Mouse (Mus musculus): ENCODE results near the gene Hoxa9. TPM values are rescaled to one million over a fixed set of nuclear protein-coding genes. Genes with fewer than 3 reads are reported as not detected.
A peak's percentile ranks its signal among the peaks of the same experiment; 100 is the strongest.

The Hoxa9 gene
- polyA plus RNA-seq, 1 experiment = 0.52 TPM

DNA sequence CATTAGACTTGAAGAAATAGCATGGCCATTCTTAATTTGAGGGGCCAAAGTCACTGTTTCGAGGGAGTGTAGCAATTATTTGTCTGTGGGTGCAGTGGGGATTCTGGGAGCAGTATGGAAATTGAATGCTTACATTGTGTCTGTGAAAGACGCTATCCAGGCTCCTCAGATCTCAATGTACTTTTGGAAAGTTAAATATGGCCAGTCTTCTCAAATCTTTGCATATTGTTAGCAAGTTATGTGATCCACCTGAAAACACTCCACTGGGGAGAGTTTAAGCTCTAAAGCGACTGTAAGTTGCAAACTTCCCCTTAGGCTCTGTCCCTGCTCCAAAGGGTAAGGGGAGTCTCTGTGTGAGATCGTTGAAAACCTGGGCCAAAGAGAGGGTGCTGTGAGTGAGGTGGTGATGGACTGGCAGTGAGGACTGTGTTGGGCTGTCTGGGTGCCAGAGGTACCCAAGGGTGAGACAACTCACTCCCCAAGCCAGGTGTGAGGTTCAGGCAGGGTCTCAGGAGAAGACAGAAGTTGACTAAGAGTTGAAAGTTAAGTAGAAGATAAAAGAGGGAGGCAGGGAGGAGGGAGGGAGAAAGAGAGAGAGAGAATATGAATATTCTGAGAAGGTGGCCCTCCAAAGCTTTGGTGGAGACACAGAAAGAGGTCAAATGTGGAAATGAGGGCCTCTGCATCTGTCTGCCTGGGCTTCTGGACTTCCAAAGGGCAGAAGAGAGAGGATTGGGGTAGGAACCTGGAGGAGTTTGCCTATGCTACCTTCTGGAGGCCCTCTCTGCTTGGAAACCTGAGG is 23.8 kb downstream of the Hoxa9 start:
- TF ChIP-seq CTCF (IDR thresholded peaks at IDR 0.05; ENCODE audit: control insufficient read depth, insufficient read depth, insufficient replicate concordance, low read depth, low read length) (no peak), POLR2A (IDR thresholded peaks at IDR 0.05; ENCODE audit: control insufficient read depth, low read depth, low read length) (no peak)
- peaks cover 18% of the 10 kb centered on the region for H3K27me3 ChIP-seq (ENCODE audit: control insufficient read depth, insufficient read depth, low read length)
- peaks cover 26% of the 10 kb centered on the region for H3K4me1 ChIP-seq (ENCODE audit: control insufficient read depth, insufficient read depth, low read length)
- H3K4me3 ChIP-seq (ENCODE audit: control insufficient read depth, low read depth, low read length) = no peak overlapping the region
- H3K36me3 ChIP-seq (ENCODE audit: control insufficient read depth, insufficient read depth, low read length) = no peaks in the 10 kb centered on the region
- no peak overlapping the region for H3K27ac ChIP-seq (ENCODE audit: control insufficient read depth, insufficient read depth, low read depth, low read length)

DNA sequence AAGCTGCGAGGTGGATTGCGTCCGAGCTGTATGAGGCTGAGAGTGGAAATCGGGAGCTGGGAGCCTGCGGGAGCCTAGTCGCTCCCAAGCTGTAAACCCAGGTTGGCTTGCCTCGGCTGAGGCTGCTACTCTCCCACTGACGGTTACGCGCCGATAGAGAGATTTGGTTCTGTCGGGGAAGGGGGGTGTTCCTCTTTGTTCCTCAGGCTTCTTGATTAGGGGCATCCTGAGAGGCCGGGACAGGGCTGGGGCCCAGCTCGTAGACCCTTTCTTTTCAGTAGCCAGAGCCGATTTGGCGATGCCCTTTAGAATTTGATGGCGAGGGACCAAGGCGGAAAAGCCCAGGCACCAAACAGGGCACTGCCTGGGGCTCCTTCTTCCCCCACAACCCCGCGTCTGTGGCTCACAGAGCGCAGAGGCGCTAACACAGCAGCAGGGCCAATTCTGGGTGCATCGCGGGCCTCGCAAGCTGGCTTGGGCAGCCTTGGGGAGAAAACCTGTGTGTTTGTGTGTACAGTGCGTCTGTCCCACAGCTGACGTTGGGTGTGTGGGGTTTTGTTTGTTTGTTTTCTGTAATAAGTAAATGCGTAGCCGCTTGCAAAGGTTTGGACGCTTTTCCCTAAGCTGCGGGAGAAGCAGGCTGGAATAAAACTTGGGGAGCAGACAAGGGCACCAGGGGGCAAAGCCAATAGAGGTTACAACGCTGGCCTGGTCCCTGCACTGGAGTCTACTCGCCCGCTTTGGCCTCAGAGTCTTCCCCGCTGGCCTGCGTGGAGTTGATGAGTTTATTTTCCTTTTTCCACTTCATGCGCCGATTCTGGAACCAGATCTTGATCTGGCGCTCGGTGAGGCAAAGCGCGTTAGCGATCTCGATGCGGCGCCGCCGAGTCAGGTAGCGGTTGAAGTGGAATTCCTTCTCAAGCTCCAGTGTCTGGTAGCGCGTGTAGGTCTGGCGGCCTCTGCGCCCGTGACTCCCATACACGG is 25.0 kb downstream of the Hoxa9 start:
- peaks cover 16% of the 10 kb centered on the region for H3K27me3 ChIP-seq (ENCODE audit: control insufficient read depth, insufficient read depth, low read length)
- no peaks in the 10 kb centered on the region for H3K36me3 ChIP-seq (ENCODE audit: control insufficient read depth, insufficient read depth, low read length)
- no peak overlapping the region for H3K4me3 ChIP-seq (ENCODE audit: control insufficient read depth, low read depth, low read length)
- TF ChIP-seq POLR2A (IDR thresholded peaks at IDR 0.05; ENCODE audit: control insufficient read depth, low read depth, low read length) (no peak), CTCF (IDR thresholded peaks at IDR 0.05; ENCODE audit: control insufficient read depth, insufficient read depth, insufficient replicate concordance, low read depth, low read length) (no peak)
- H3K4me1 ChIP-seq (ENCODE audit: control insufficient read depth, insufficient read depth, low read length) = peaks cover 26% of the 10 kb centered on the region
- no peak overlapping the region for H3K27ac ChIP-seq (ENCODE audit: control insufficient read depth, insufficient read depth, low read depth, low read length)

DNA sequence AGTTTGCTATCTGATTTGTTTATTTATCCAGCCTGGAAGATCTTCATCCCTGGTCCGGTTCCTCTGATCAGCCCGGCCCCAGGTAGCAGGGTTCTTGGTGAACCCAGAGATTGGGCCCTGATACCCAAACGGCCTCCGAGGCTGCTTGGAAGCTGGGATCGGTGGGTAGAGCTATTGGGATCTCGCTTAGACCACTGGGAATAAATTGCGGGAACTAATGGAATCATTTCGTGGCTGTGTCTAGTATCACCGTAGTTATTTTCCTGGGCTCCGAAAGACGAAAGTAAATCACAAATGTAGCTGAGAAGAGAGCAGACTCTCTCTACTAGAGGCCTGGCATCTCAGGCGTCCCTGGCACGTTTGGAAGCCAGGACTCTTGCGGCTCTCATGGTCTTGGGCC is 25.7 kb downstream of the Hoxa9 start:
- peaks cover 16% of the 10 kb centered on the region for H3K27me3 ChIP-seq (ENCODE audit: control insufficient read depth, insufficient read depth, low read length)
- no peak overlapping the region for H3K4me3 ChIP-seq (ENCODE audit: control insufficient read depth, low read depth, low read length)
- H3K27ac ChIP-seq (ENCODE audit: control insufficient read depth, insufficient read depth, low read depth, low read length) = no peak overlapping the region
- peaks cover 26% of the 10 kb centered on the region for H3K4me1 ChIP-seq (ENCODE audit: control insufficient read depth, insufficient read depth, low read length)
- no peaks in the 10 kb centered on the region for H3K36me3 ChIP-seq (ENCODE audit: control insufficient read depth, insufficient read depth, low read length)
- TF ChIP-seq CTCF (IDR thresholded peaks at IDR 0.05; ENCODE audit: control insufficient read depth, insufficient read depth, insufficient replicate concordance, low read depth, low read length) (no peak), POLR2A (IDR thresholded peaks at IDR 0.05; ENCODE audit: control insufficient read depth, low read depth, low read length) (no peak)

DNA sequence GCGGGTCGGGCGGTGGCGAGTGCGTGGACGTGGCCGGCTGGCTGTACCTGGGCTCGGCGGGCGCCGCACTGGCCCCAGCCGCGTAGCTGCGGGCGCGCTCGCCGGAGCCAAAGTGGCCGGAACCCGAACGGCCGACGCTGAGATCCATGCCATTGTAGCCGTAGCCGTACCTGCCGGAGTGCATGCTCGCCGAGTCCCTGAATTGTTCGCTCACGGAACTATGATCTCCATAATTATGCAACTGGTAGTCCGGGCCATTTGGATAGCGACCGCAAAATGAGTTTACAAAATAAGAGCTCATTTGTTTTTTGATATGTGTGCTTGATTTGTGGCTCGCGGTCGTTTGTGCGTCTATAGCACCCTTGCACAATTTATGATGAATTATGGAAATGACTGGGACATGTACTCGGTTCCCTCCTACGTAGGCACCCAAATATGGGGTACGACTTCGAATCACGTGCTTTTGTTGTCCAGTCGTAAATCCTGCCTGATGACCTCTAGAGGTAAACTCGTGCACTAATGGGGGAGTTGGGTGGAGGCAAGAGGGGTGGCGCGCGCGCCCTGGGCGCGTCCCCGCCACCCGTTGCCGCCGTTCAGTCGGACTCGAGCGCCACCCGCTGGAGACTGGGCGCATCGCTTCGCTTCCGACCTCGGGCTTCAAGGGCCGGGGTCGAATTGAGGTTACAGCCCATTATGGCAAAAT is 26.7 kb downstream of the Hoxa9 start, which contains the start of gene Hoxa5:
Gene Hoxa5, minus strand, starts transcription at position 538 of the 703 bp plus-strand sequence.
- no peaks in the 10 kb centered on the region for H3K36me3 ChIP-seq (ENCODE audit: control insufficient read depth, insufficient read depth, low read length)
- peaks cover 19% of the 10 kb centered on the region for H3K27me3 ChIP-seq (ENCODE audit: control insufficient read depth, insufficient read depth, low read length)
- no peak within 1 kb of the TSS for H3K27ac ChIP-seq (ENCODE audit: control insufficient read depth, insufficient read depth, low read depth, low read length)
- peak within 1 kb of the TSS; percentile 70 for H3K4me3 ChIP-seq (ENCODE audit: control insufficient read depth, low read depth, low read length)
- H3K4me1 ChIP-seq (ENCODE audit: control insufficient read depth, insufficient read depth, low read length) = peaks cover 26% of the 10 kb centered on the region
- peak; percentile 78; the same call in 1 of the 2 replicates for TF ChIP-seq CTCF (IDR thresholded peaks at IDR 0.05; ENCODE audit: control insufficient read depth, insufficient read depth, insufficient replicate concordance, low read depth, low read length)
- no peak for TF ChIP-seq POLR2A (IDR thresholded peaks at IDR 0.05; ENCODE audit: control insufficient read depth, low read depth, low read length)

DNA sequence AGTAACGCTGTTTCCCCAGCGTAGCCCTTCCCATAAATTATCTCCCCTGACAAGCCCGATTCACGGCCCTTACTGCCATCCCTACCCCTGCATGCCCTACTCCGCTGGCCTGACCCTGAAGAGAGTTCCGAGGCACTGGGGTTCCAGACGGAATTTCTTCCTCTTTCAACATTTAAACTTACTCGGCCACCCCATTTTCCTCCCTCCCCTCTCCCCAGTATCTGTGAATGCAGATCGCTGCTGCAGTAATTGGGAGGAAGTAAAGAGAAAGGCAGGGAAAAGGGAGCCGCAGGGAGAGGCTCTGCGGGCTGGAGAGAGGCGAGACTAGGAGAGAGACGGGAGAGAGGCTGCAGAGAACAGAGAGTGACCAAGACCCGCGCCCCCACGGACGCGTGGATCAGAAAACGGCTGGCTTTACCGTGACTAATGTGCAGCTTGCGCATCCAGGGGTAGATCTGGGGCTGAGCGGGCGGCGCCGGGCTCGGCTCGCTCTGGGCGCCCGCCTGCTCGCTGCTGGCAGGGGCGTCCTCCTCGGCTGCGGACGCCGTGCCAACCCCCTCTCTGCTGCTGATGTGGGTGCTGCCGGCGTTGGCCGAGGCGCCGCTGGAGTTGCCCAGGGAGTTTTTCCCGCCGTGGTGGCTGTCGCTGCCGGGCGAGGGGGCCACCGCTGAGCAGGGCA is 27.4 kb downstream of the Hoxa9 start:
- Histone ChIP-seq H3K27ac (ENCODE audit: control insufficient read depth, insufficient read depth, low read depth, low read length) (no peak overlapping the region), H3K27me3 (ENCODE audit: control insufficient read depth, insufficient read depth, low read length) (peaks cover 19% of the 10 kb centered on the region), H3K36me3 (ENCODE audit: control insufficient read depth, insufficient read depth, low read length) (no peaks in the 10 kb centered on the region), H3K4me3 (ENCODE audit: control insufficient read depth, low read depth, low read length) (peak overlapping the region; percentile 70), H3K4me1 (ENCODE audit: control insufficient read depth, insufficient read depth, low read length) (peaks cover 24% of the 10 kb centered on the region)
- TF ChIP-seq CTCF (IDR thresholded peaks at IDR 0.05; ENCODE audit: control insufficient read depth, insufficient read depth, insufficient replicate concordance, low read depth, low read length) (no peak), POLR2A (IDR thresholded peaks at IDR 0.05; ENCODE audit: control insufficient read depth, low read depth, low read length) (no peak)

DNA sequence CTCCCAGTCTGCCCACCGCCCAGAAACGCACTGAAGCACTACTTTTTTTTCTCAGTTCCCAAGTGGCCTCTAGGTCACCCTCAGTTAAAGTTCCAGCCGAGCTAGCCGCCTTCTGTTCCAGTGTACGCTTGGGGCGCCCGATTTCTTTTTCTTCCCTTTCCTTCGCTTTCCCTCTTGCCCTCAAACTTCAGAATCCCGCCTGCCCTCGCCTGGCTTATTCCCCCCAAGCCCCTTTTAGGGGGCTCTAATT is 27.8 kb downstream of the Hoxa9 start:
- Histone ChIP-seq H3K27ac (ENCODE audit: control insufficient read depth, insufficient read depth, low read depth, low read length) (no peak overlapping the region), H3K27me3 (ENCODE audit: control insufficient read depth, insufficient read depth, low read length) (peaks cover 19% of the 10 kb centered on the region), H3K4me1 (ENCODE audit: control insufficient read depth, insufficient read depth, low read length) (peaks cover 24% of the 10 kb centered on the region), H3K4me3 (ENCODE audit: control insufficient read depth, low read depth, low read length) (no peak overlapping the region; the same call in 1 of the 2 replicates), H3K36me3 (ENCODE audit: control insufficient read depth, insufficient read depth, low read length) (no peaks in the 10 kb centered on the region)
- TF ChIP-seq POLR2A (IDR thresholded peaks at IDR 0.05; ENCODE audit: control insufficient read depth, low read depth, low read length) (no peak), CTCF (IDR thresholded peaks at IDR 0.05; ENCODE audit: control insufficient read depth, insufficient read depth, insufficient replicate concordance, low read depth, low read length) (no peak)

Data from testis, adult 2 months (tissue).